Mouse (Mus musculus) embryonic facial prominence, embryonic 12.5 days (tissue): ENCODE measurements around the gene Bpifa6. TPM values are rescaled to one million over a fixed set of nuclear protein-coding genes. Genes with fewer than 3 reads are reported as not detected.

Experiments used
- ATAC-seq: fragments of 200-750 bp; cut with Nextera tagmentation; 2 replicates; pipeline ENCODE4 v1.8.0; 2017; ENCODE audit not compliant: insufficient number of reproducible peaks, insufficient read depth, low FRiP score, low TSS enrichment
- H3K27ac ChIP-seq: fragments of 300-500 bp; sonication (generic); 2 replicates; pipeline ENCODE4 v1.5.1; 2016; ENCODE audit warnings: mild to moderate bottlenecking
- H3K27me3 ChIP-seq: fragments of 300-500 bp; sonication (generic); 2 replicates; pipeline ENCODE4 v1.6.1; 2016; ENCODE audit warnings: mild to moderate bottlenecking, moderate library complexity
- H3K36me3 ChIP-seq: fragments of 300-500 bp; sonication (generic); 2 replicates; pipeline ENCODE4 v1.6.1; 2016; ENCODE audit warnings: mild to moderate bottlenecking
- H3K4me1 ChIP-seq: fragments of 300-500 bp; sonication (generic); 2 replicates; pipeline ENCODE4 v1.6.1; 2016
- H3K4me2 ChIP-seq: fragments of 300-500 bp; sonication (generic); replicated peaks from 2 replicates; pipeline ENCODE4 v1.6.1; 2016; ENCODE audit warnings: mild to moderate bottlenecking, moderate library complexity
- H3K4me3 ChIP-seq: fragments of 300-500 bp; sonication (generic); 2 replicates; pipeline ENCODE4 v1.5.1; 2016; ENCODE audit warnings: mild to moderate bottlenecking
- H3K9ac ChIP-seq: fragments of 300-500 bp; sonication (generic); 2 replicates; pipeline ENCODE4 v1.6.1; 2016; ENCODE audit warnings: mild to moderate bottlenecking, moderate library complexity
- H3K9me3 ChIP-seq: fragments of 300-500 bp; sonication (generic); 2 replicates; pipeline ENCODE4 v1.6.1; 2016; ENCODE audit warnings: mild to moderate bottlenecking, moderate library complexity
- WGBS: fragments of 180-500 bp; shearing (Covaris S2); methylation state at CpG from one replicate; pipeline ENCODE4 v1.1.7; 2016; 5-methylcytosine and 5-hydroxymethylcytosine counted together
- polyA plus RNA-seq: library from polyadenylated mRNA; unstranded; fragments of >200 nt; fragmentation: Nextera tagmentation; extraction: Ambion mirVana; gene quantifications from 2 replicates; pipeline ENCODE4 v1.2.1, GENCODE M21; 2016

Bpifa6 gene
- polyA plus RNA-seq, 1 experiment from 2014 or later, result not detected

DNA sequence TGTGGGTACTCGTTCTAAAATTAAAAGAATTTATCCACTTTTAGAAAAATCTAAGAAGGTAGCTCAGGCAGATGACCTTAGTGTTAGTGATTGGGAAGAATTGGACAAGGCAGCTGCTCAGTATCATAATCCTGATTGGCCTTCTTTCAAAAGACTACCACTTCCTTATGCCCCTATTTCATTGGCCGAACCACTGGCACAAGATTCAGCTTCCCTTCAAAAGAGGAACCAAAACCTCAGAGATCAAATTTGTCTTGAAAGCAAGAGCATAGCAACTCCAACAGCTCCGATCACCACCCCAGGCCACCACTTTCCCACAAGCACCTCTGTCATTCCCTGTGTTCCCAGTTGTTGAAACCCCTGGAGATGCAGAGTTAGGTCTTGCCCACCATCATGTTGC is 70.0 kb downstream of the Bpifa6 start:
- Histone ChIP-seq H3K4me3 (no peak overlapping the region), H3K9ac (no peak overlapping the region), H3K36me3 (no peaks in the 10 kb centered on the region), H3K9me3 (no peaks in the 10 kb centered on the region), H3K27me3 (no peaks in the 10 kb centered on the region), H3K4me1 (no peaks in the 10 kb centered on the region), H3K4me2 (no peak overlapping the region), H3K27ac (no peak overlapping the region)
- WGBS, result 83% methylated on average over 3 of the region's 3 CpGs
- no peak for ATAC-seq

Other genes starting within 250 kb of the Bpifa6 start
- 246 and 284 TPM in 2 replicates for gene Mapre1, start 233.7 kb upstream of the Bpifa6 start, polyA plus RNA-seq
- gene Efcab8, start 195.0 kb upstream of the Bpifa6 start, polyA plus RNA-seq, result 0.04 and 0.09 TPM in 2 replicates
- not detected in 2 replicates for gene Sun5, start 103.9 kb upstream of the Bpifa6 start, polyA plus RNA-seq
- gene Bpifb2, start 99.9 kb upstream of the Bpifa6 start, polyA plus RNA-seq, result not detected in 2 replicates
- not detected in 2 replicates for gene Bpifb6, start 74.6 kb upstream of the Bpifa6 start, polyA plus RNA-seq
- gene Bpifb3, start 56.7 kb upstream of the Bpifa6 start, polyA plus RNA-seq, result not detected in 2 replicates
- not detected in 2 replicates for gene Bpifb4, start 36.7 kb upstream of the Bpifa6 start, polyA plus RNA-seq
- gene Bpifa2, start 33.3 kb downstream of the Bpifa6 start, polyA plus RNA-seq, result not detected in 2 replicates
- not detected in 2 replicates for gene Bpifa3, start 155.4 kb downstream of the Bpifa6 start, polyA plus RNA-seq
- gene Bpifa1, start 167.9 kb downstream of the Bpifa6 start, polyA plus RNA-seq, result not detected in 2 replicates
- gene Bpifa5, start 187.7 kb downstream of the Bpifa6 start, polyA plus RNA-seq, result not detected in 2 replicates
- gene Bpifb1, start 215.9 kb downstream of the Bpifa6 start, polyA plus RNA-seq, result not detected in 2 replicates
- gene Bpifb5, start 248.8 kb downstream of the Bpifa6 start, polyA plus RNA-seq, result 0.28 and 0.32 TPM in 2 replicates